Mouse (Mus musculus): ENCODE measurements around the gene Olfr1079.

GRCm38 (mm10) chr2:86530991-86531390, 11.3 kb downstream of the Olfr1079 start:
- TF ChIP-seq CTCF (IDR thresholded peaks at IDR 0.05; ENCODE audit: borderline replicate concordance, extremely low read depth, insufficient read depth, insufficient read length) (no peak), POLR2A (IDR thresholded peaks at IDR 0.05; ENCODE audit: borderline replicate concordance, extremely low read depth, insufficient read depth, insufficient read length, poor library complexity, severe bottlenecking) (no peak)
